Mouse (Mus musculus): Measurements from ENCODE around the gene Mospd3. TPM values are rescaled to one million over a fixed set of nuclear protein-coding genes. Genes with fewer than 3 reads are reported as not detected.
A peak's percentile ranks its signal among the peaks of the same experiment; 100 is the strongest.
"Not testable (repeated sequence)": the region's sequence is repeated elsewhere in the genome, so short reads cannot be mapped to it uniquely, and the experiment has no call there.

Mospd3 gene
- polyA plus RNA-seq, 1 experiment from 2014 or later = 44.4 TPM

- peak; percentile 100 for DNase-seq (ENCODE audit: low spot score)
- Histone ChIP-seq H3K4me2 (ENCODE audit: low read length) (peak within 1 kb of the TSS; percentile 74), H3K9ac (ENCODE audit: low read length) (peak within 1 kb of the TSS; percentile 87)
These were observed 27.8 kb upstream of the Mospd3 start, which contains the start of the genes Fbxo24, Lrch4 and Gm20605 for GRCm38 (mm10) chr5:137628498-137629305. Fbxo24 (minus strand) TSS chr5:137629002. Lrch4 (plus strand) TSS chr5:137629121. Gm20605 (plus strand) TSS chr5:137629175.

GRCm38 (mm10) chr5:137627991-137628390, 27.1 kb upstream of the Mospd3 start:
- peak overlapping the region; percentile 48 for H3K4me3 ChIP-seq (ENCODE audit: low read depth, low read length)
- ATAC-seq (no peak), DNase-seq (ENCODE audit: low spot score) (no peak)
- peak overlapping the region; percentile 65 for H3K4me2 ChIP-seq (ENCODE audit: low read length)
- H3K27ac ChIP-seq (ENCODE audit: low read depth, low read length) = peak overlapping the region; percentile 72; the same call in 1 of the 2 replicates
- no peaks in the 10 kb centered on the region for H3K9me3 ChIP-seq (replicated peaks; ENCODE audit: control insufficient read depth, low read length)
- peaks cover 5% of the 10 kb centered on the region; the same call in 1 of the 2 replicates for H3K36me3 ChIP-seq (ENCODE audit: control insufficient read depth, insufficient read depth, low read length)
- WGBS = 3% methylated on average over 9 of the region's 9 CpGs
- H3K9ac ChIP-seq (ENCODE audit: low read length) = peak overlapping the region; percentile 67
- H3K27me3 ChIP-seq (replicated peaks; ENCODE audit: control insufficient read depth, insufficient read depth, low read length) = no peaks in the 10 kb centered on the region
- peaks cover 21% of the 10 kb centered on the region for H3K4me1 ChIP-seq (ENCODE audit: control insufficient read depth, insufficient read depth, low read length)

More at GRCm38 (mm10) chr5:137628498-137629305, 27.8 kb upstream of the Mospd3 start, which contains the start of the genes Fbxo24, Lrch4 and Gm20605:
- Histone ChIP-seq H3K4me3 (ENCODE audit: low read depth, low read length) (peak within 1 kb of the TSS; percentile 93), H3K36me3 (ENCODE audit: control insufficient read depth, insufficient read depth, low read length) (peaks cover 12% of the 10 kb centered on the region), H3K4me1 (ENCODE audit: control insufficient read depth, insufficient read depth, low read length) (peaks cover 21% of the 10 kb centered on the region), H3K27ac (ENCODE audit: low read depth, low read length) (peak within 1 kb of the TSS; percentile 84), H3K9me3 (replicated peaks; ENCODE audit: control insufficient read depth, low read length) (no peaks in the 10 kb centered on the region), H3K27me3 (replicated peaks; ENCODE audit: control insufficient read depth, insufficient read depth, low read length) (no peaks in the 10 kb centered on the region)
- peak; percentile 98 for ATAC-seq
- under 1% methylated on average over 44 of the region's 46 CpGs for WGBS

- 84% methylated on average over 11 of the region's 11 CpGs for WGBS
- no peak overlapping the region for H3K9ac ChIP-seq (ENCODE audit: low read length)
- H3K27me3 ChIP-seq (replicated peaks; ENCODE audit: control insufficient read depth, insufficient read depth, low read length) = no peaks in the 10 kb centered on the region
- H3K27ac ChIP-seq (ENCODE audit: low read depth, low read length) = no peak overlapping the region
- 0 out of 2 replicates have a peak, but pooled peaks cover 4% of the 10 kb centered on the region for H3K4me1 ChIP-seq (ENCODE audit: control insufficient read depth, insufficient read depth, low read length)
- H3K9me3 ChIP-seq (replicated peaks; ENCODE audit: control insufficient read depth, low read length) = no peaks in the 10 kb centered on the region
- DNase-seq (ENCODE audit: low spot score) = no peak
- no peak overlapping the region for H3K4me2 ChIP-seq (ENCODE audit: low read length)
- H3K36me3 ChIP-seq (ENCODE audit: control insufficient read depth, insufficient read depth, low read length) = no peaks in the 10 kb centered on the region
- ATAC-seq = no peak
- no peak overlapping the region for H3K4me3 ChIP-seq (ENCODE audit: low read depth, low read length)
These were observed 23.2 kb upstream of the Mospd3 start for GRCm38 (mm10) chr5:137623937-137624530.

- H3K4me2 ChIP-seq (ENCODE audit: low read length) = no peak overlapping the region
- no peaks in the 10 kb centered on the region for H3K36me3 ChIP-seq (ENCODE audit: control insufficient read depth, insufficient read depth, low read length)
- no peak for ATAC-seq
- 92% methylated on average over 7 of the region's 7 CpGs for WGBS
- H3K4me1 ChIP-seq (ENCODE audit: control insufficient read depth, insufficient read depth, low read length) = no peaks in the 10 kb centered on the region
- no peak overlapping the region for H3K9ac ChIP-seq (ENCODE audit: low read length)
- H3K4me3 ChIP-seq (ENCODE audit: low read depth, low read length) = no peak overlapping the region
- H3K27ac ChIP-seq (ENCODE audit: low read depth, low read length) = no peak overlapping the region
- H3K9me3 ChIP-seq (replicated peaks; ENCODE audit: control insufficient read depth, low read length) = no peaks in the 10 kb centered on the region
- DNase-seq (ENCODE audit: low spot score) = no peak
- H3K27me3 ChIP-seq (replicated peaks; ENCODE audit: control insufficient read depth, insufficient read depth, low read length) = no peaks in the 10 kb centered on the region
These were observed 14.5 kb upstream of the Mospd3 start for GRCm38 (mm10) chr5:137615347-137615746.

GRCm38 (mm10) chr5:137614921-137615320, 14.1 kb upstream of the Mospd3 start:
- H3K4me2 ChIP-seq (ENCODE audit: low read length); H3K9me3 ChIP-seq (replicated peaks; ENCODE audit: control insufficient read depth, low read length); H3K27me3 ChIP-seq (replicated peaks; ENCODE audit: control insufficient read depth, insufficient read depth, low read length); DNase-seq (ENCODE audit: low spot score); H3K27ac ChIP-seq (ENCODE audit: low read depth, low read length); H3K4me1 ChIP-seq (ENCODE audit: control insufficient read depth, insufficient read depth, low read length); H3K36me3 ChIP-seq (ENCODE audit: control insufficient read depth, insufficient read depth, low read length); H3K9ac ChIP-seq (ENCODE audit: low read length); H3K4me3 ChIP-seq (ENCODE audit: low read depth, low read length); ATAC-seq: not testable (repeated sequence)
- WGBS = 94% methylated on average over 2 of the region's 2 CpGs

- Histone ChIP-seq H3K9me3 (replicated peaks; ENCODE audit: control insufficient read depth, low read length) (no peaks in the 10 kb centered on the region), H3K9ac (ENCODE audit: low read length) (no peak within 1 kb of the TSS), H3K27me3 (replicated peaks; ENCODE audit: control insufficient read depth, insufficient read depth, low read length) (0 out of 2 replicates have a peak, but pooled peaks cover under 1% of the 10 kb centered on the region), H3K4me2 (ENCODE audit: low read length) (no peak within 1 kb of the TSS), H3K4me1 (ENCODE audit: control insufficient read depth, insufficient read depth, low read length) (no peaks in the 10 kb centered on the region), H3K36me3 (ENCODE audit: control insufficient read depth, insufficient read depth, low read length) (no peaks in the 10 kb centered on the region), H3K4me3 (ENCODE audit: low read depth, low read length) (no peak within 1 kb of the TSS), H3K27ac (ENCODE audit: low read depth, low read length) (no peak within 1 kb of the TSS)
- WGBS = 74% methylated on average over 11 of the region's 11 CpGs
- ATAC-seq (no peak), DNase-seq (ENCODE audit: low spot score) (no peak)
These were observed 12.7 kb upstream of the Mospd3 start, which contains the start of gene Pcolce for GRCm38 (mm10) chr5:137613550-137613949. Pcolce (minus strand) TSS chr5:137613784.

GRCm38 (mm10) chr5:137613076-137613475, 12.2 kb upstream of the Mospd3 start:
- 0 out of 2 replicates have a peak, but pooled peaks cover 3% of the 10 kb centered on the region for H3K27me3 ChIP-seq (replicated peaks; ENCODE audit: control insufficient read depth, insufficient read depth, low read length)
- no peak overlapping the region for H3K27ac ChIP-seq (ENCODE audit: low read depth, low read length)
- no peaks in the 10 kb centered on the region for H3K4me1 ChIP-seq (ENCODE audit: control insufficient read depth, insufficient read depth, low read length)
- no peaks in the 10 kb centered on the region for H3K9me3 ChIP-seq (replicated peaks; ENCODE audit: control insufficient read depth, low read length)
- H3K4me2 ChIP-seq (ENCODE audit: low read length) = no peak overlapping the region
- DNase-seq (ENCODE audit: low spot score) (no peak), ATAC-seq (no peak)
- no peak overlapping the region for H3K4me3 ChIP-seq (ENCODE audit: low read depth, low read length)
- no peak overlapping the region for H3K9ac ChIP-seq (ENCODE audit: low read length)
- no peaks in the 10 kb centered on the region for H3K36me3 ChIP-seq (ENCODE audit: control insufficient read depth, insufficient read depth, low read length)
- 64% methylated on average over 5 of the region's 5 CpGs for WGBS

GRCm38 (mm10) chr5:137611245-137611602, 10.4 kb upstream of the Mospd3 start:
- H3K9ac ChIP-seq (ENCODE audit: low read length) = no peak overlapping the region
- DNase-seq (ENCODE audit: low spot score) (no peak), ATAC-seq (no peak)
- no peaks in the 10 kb centered on the region for H3K36me3 ChIP-seq (ENCODE audit: control insufficient read depth, insufficient read depth, low read length)
- 0 out of 2 replicates have a peak, but pooled peaks cover 3% of the 10 kb centered on the region for H3K27me3 ChIP-seq (replicated peaks; ENCODE audit: control insufficient read depth, insufficient read depth, low read length)
- H3K9me3 ChIP-seq (replicated peaks; ENCODE audit: control insufficient read depth, low read length) = no peaks in the 10 kb centered on the region
- no peaks in the 10 kb centered on the region for H3K4me1 ChIP-seq (ENCODE audit: control insufficient read depth, insufficient read depth, low read length)
- H3K4me2 ChIP-seq (ENCODE audit: low read length) = no peak overlapping the region
- H3K4me3 ChIP-seq (ENCODE audit: low read depth, low read length) = no peak overlapping the region
- no peak overlapping the region; the same call in 1 of the 2 replicates for H3K27ac ChIP-seq (ENCODE audit: low read depth, low read length)
- 51% methylated on average over 6 of the region's 6 CpGs for WGBS
